Mouse (Mus musculus) kidney, postnatal 0 days (tissue): ENCODE data around the gene Olfr1510. TPM values are rescaled to one million over a fixed set of nuclear protein-coding genes. Genes with fewer than 3 reads are reported as not detected.
"Not testable (repeated sequence)": the region's sequence is repeated elsewhere in the genome, so short reads cannot be mapped to it uniquely, and the experiment has no call there.

ENCODE experiments used
- ATAC-seq: fragments of 200-750 bp; cut with Nextera tagmentation; replicated peaks from 2 replicates; pipeline ENCODE4 v1.8.0; 2017; ENCODE audit warnings: low read depth, moderate number of reproducible peaks, moderate TSS enrichment, moderate library complexity; ENCODE audit not compliant: low FRiP score
- DNase-seq: peaks from one replicate; pipeline ENCODE4 v3.0.0-alpha.2; 2016; ENCODE audit warnings: low spot score
- H3K27ac ChIP-seq: fragments of 300-500 bp; sonication (generic); 2 replicates; pipeline ENCODE4 v1.5.1; 2014; ENCODE audit warnings: mild to moderate bottlenecking
- H3K27me3 ChIP-seq: fragments of 300-500 bp; sonication (generic); 2 replicates; pipeline ENCODE4 v1.6.1; 2014; ENCODE audit warnings: low read length, mixed read lengths; ENCODE audit not compliant: insufficient read depth
- H3K36me3 ChIP-seq: fragments of 300-500 bp; sonication (generic); 2 replicates; pipeline ENCODE4 v1.6.1; 2014; ENCODE audit warnings: low read length, mixed read lengths; ENCODE audit not compliant: insufficient read depth
- H3K4me1 ChIP-seq: fragments of 300-500 bp; sonication (generic); replicated peaks from 2 replicates; pipeline ENCODE4 v1.6.1; 2014; ENCODE audit warnings: antibody characterized with exemption, low read length, mixed read lengths; ENCODE audit not compliant: insufficient read depth
- H3K4me2 ChIP-seq: fragments of 300-500 bp; sonication (generic); 2 replicates; pipeline ENCODE4 v1.6.1; 2014; ENCODE audit warnings: mild to moderate bottlenecking, low read length, moderate library complexity, mixed read lengths
- H3K4me3 ChIP-seq: fragments of 300-500 bp; sonication (generic); replicated peaks from 2 replicates; pipeline ENCODE4 v1.5.1; 2014; ENCODE audit warnings: low read depth, low read length
- H3K9ac ChIP-seq: fragments of 300-500 bp; sonication (generic); 2 replicates; pipeline ENCODE4 v1.6.1; 2014; ENCODE audit warnings: low read depth, low read length
- H3K9me3 ChIP-seq: fragments of 300-500 bp; sonication (generic); replicated peaks from 2 replicates; pipeline ENCODE4 v1.6.1; 2016; ENCODE audit warnings: low read length, inconsistent platforms, mixed read lengths
- CTCF ChIP-seq: IDR thresholded peaks from 2 replicates; pipeline ENCODE4 v1.5.1; 2016; ENCODE audit warnings: antibody characterized with exemption, low read depth, mild to moderate bottlenecking, moderate library complexity
- WGBS: fragments of 180-500 bp; shearing (Covaris S2); extraction: QIAGEN DNeasy Blood & Tissue Kit; methylation state at CpG from one replicate; pipeline ENCODE4 v1.1.7; 2014; 5-methylcytosine and 5-hydroxymethylcytosine counted together
- polyA plus RNA-seq: library from polyadenylated mRNA; unstranded; fragments of >200 nt; fragmentation: Nextera tagmentation; extraction: Ambion mirVana; gene quantifications from 2 replicates; pipeline ENCODE4 v1.2.1, GENCODE M21; 2015

The Olfr1510 gene
- not detected in 2 replicates for polyA plus RNA-seq

DNA sequence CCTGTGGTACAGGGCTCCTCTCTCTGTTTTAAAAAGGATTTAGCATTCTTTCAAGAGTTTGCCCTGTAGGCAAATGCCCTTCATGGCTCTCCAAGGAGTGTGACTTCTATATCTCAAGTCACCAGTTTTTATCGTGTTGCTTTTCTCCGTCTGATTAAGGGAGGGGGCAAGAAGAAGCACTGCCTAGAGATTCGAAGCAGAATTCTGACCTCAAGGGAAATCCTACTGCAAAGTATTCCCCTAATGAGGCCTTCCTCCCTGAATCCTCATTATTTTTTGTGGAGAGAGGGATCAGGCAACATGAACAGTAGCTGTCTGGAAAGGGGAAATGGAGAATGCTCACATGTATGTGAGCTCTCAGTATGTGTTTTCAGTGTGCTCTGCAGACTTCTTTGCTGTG lies at the start of gene Olfr1510:
Gene Olfr1510, minus strand, starts transcription at position 101 of the 400 bp plus-strand sequence.
- Histone ChIP-seq H3K4me3 (no peak within 1 kb of the TSS), H3K27me3 (no peaks in the 10 kb centered on the region), H3K9ac (no peak within 1 kb of the TSS), H3K4me1 (no peaks in the 10 kb centered on the region), H3K4me2 (no peak within 1 kb of the TSS), H3K27ac (no peak within 1 kb of the TSS), H3K36me3 (no peaks in the 10 kb centered on the region), H3K9me3 (no peaks in the 10 kb centered on the region)
- no peak for DNase-seq
- WGBS: 87% methylated on average over 3 of the region's 3 CpGs
- no peak for ATAC-seq
- no peak for TF ChIP-seq CTCF

DNA sequence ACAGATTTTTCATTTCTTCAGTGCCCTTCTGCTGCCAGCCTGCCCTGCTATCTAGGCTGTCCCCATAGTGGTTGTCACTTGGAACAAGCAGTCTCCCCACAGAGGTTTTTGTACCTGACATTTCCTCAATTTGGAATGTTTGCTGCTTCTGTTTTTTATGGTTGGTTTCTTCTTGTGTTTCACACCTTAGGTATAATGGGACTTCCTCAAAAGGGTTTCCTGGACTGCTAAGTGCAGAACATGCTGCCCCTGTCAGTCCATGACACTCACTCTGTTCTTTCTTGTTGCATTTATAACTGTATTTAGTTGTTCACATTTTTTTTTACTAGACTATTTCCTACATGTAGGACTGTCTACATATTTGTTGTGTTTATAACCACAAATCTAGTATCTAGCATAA lies 47.8 kb upstream of the Olfr1510 start:
- no peak for TF ChIP-seq CTCF
- H3K4me1 ChIP-seq: no peaks in the 10 kb centered on the region
- no peak overlapping the region for H3K9ac ChIP-seq
- no peak for DNase-seq
- no peaks in the 10 kb centered on the region for H3K27me3 ChIP-seq
- no peaks in the 10 kb centered on the region for H3K9me3 ChIP-seq
- ATAC-seq: no peak
- H3K4me3 ChIP-seq: no peak overlapping the region
- no peaks in the 10 kb centered on the region for H3K36me3 ChIP-seq
- no peak overlapping the region for H3K4me2 ChIP-seq
- no peak overlapping the region for H3K27ac ChIP-seq

DNA sequence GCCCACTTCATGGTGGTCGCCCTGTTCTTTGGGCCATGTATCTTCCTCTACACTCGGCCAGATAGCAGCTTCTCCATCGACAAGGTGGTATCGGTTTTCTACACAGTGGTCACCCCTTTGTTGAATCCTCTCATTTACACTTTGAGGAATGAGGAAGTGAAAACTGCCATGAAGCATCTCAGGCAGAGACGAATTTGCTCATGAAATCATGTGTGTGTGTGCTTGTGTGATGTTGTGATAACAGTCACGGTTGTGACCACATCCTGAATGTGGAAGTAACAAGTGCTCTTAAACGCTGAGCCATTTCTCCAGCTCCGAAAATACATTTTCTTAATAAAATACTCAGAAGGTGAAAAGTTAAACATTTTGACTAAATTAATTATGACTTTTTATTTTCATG lies 37.0 kb upstream of the Olfr1510 start:
- ATAC-seq (no peak), DNase-seq (no peak)
- no peak for TF ChIP-seq CTCF
- WGBS: 86% methylated on average over 8 of the region's 8 CpGs
- H3K4me1 ChIP-seq: no peaks in the 10 kb centered on the region
- H3K9ac ChIP-seq: no peak overlapping the region
- H3K4me2 ChIP-seq: no peak overlapping the region
- no peaks in the 10 kb centered on the region for H3K27me3 ChIP-seq
- no peaks in the 10 kb centered on the region for H3K9me3 ChIP-seq
- no peak overlapping the region for H3K27ac ChIP-seq
- no peak overlapping the region for H3K4me3 ChIP-seq
- H3K36me3 ChIP-seq: no peaks in the 10 kb centered on the region

DNA sequence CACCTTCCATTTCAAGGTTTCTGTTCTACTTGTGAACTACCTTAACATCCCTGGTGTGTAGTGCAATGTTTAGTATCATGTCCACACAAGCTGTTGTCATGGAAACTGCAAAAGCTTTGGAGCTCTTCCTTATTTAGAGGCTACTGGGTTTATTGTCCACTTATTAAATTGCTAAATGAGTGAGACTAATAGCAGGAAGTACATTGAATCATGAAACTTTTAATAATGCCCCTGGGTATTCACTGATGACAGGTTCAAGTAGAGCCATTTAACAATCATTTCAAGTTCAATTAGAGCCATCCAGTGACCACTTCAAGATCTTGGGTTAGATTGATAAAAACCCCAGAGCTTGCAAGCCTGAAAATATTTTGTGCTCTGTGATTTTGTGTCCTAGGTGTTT lies 28.5 kb upstream of the Olfr1510 start, which contains the start of gene Olfr1509:
Gene Olfr1509, plus strand, starts transcription at position 301 of the 400 bp plus-strand sequence.
- no peak within 1 kb of the TSS for H3K4me3 ChIP-seq
- ATAC-seq (no peak), DNase-seq (no peak)
- H3K36me3 ChIP-seq: no peaks in the 10 kb centered on the region
- no peaks in the 10 kb centered on the region for H3K9me3 ChIP-seq
- H3K27me3 ChIP-seq: no peaks in the 10 kb centered on the region
- no peak within 1 kb of the TSS for H3K9ac ChIP-seq
- TF ChIP-seq CTCF: no peak
- no peak within 1 kb of the TSS for H3K27ac ChIP-seq
- no peak within 1 kb of the TSS for H3K4me2 ChIP-seq
- H3K4me1 ChIP-seq: no peaks in the 10 kb centered on the region

DNA sequence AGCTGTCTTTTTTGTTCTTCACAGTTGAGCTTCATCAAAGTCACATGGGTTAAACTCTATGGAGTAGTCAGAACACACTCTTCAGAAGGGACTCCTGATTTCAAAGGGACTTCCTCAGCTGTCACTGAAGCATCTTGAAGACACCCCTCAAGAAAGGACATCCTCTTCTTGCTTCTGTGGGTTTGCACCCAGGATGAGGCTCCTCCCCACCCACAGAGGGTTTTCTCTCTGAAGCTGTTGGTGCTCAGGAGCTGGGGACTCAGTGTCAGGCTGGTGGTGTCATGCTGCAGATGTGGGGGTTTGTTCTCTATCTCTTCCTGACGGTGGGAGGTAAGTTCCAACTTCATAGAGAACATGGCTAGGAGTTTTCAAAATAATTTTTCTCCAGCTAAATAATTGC lies 13.5 kb upstream of the Olfr1510 start:
- Histone ChIP-seq H3K9me3 (no peaks in the 10 kb centered on the region), H3K36me3 (no peaks in the 10 kb centered on the region), H3K9ac (no peak overlapping the region), H3K4me2 (no peak overlapping the region), H3K27ac (no peak overlapping the region), H3K4me1 (no peaks in the 10 kb centered on the region), H3K27me3 (no peaks in the 10 kb centered on the region), H3K4me3 (no peak overlapping the region)
- WGBS: 86% methylated on average over 1 of the region's 1 CpGs
- ATAC-seq: no peak
- no peak for DNase-seq
- TF ChIP-seq CTCF: no peak

DNA sequence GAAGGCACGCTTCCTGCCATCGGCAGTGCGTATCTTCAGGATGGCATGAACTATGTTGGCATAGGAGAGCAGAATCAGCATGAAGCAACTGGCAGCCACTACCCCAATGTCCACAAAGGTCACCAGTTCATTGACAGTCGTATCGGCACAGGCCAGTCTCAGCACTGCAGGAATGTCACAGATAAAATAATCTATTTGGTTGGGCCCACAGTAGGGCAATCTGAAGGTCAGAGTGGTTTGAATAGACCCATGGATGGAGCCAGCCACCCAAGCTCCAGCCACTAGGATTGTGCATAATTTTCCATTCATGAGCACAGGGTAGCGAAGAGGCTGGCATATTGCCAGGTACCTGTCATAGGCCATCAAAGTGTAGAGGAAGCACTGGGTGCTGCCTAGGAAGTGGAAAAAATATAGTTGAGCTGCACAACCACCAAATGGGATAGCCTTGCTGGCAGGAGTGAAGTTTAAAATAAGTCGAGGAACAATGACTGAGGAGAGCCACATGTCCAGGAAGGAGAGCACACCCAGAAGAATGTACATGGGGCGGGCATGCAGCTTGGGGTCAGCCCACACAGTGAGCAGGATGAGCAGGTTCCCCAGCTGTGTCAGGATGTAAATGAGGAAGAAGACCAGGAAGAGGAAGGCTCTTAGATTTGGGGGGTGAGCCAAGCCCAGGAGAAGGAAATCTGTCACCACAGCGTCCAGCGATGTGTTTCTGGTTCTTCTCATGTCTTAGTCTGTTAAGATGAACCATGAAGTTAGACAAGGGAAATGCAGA lies 3.8 kb downstream of the Olfr1510 start:
- H3K27me3 ChIP-seq, H3K9me3 ChIP-seq, H3K36me3 ChIP-seq, DNase-seq, H3K27ac ChIP-seq, H3K4me2 ChIP-seq, H3K4me3 ChIP-seq, H3K4me1 ChIP-seq, H3K9ac ChIP-seq: not testable (repeated sequence)
- WGBS: 73% methylated on average over 7 of the region's 10 CpGs
- ATAC-seq: peak; percentile 25; the same call in 1 of the 2 replicates

DNA sequence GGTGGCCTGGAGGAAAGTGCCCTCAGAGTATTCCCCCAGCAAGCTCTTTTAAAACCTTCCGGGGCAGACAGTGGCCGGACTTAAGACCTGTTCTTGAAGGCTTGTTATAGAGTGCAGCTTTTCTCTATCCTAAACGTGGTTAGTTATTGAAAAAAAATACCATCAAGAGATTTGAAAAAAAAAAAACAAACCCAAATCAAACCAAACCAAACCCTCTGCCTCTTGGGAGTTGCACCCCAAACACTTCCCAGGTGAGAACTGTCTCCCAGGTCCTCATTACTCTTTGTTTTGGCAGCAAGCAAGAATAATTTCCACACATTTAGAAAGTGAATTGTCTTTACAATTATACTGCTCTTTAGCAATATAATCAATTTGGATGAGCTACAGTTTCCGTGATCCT lies 16.9 kb downstream of the Olfr1510 start, which contains the start of gene Olfr1511:
Gene Olfr1511, minus strand, starts transcription at position 101 of the 400 bp plus-strand sequence.
- Histone ChIP-seq H3K9ac (no peak within 1 kb of the TSS), H3K4me1 (no peaks in the 10 kb centered on the region), H3K4me2 (no peak within 1 kb of the TSS), H3K9me3 (no peaks in the 10 kb centered on the region), H3K27me3 (no peaks in the 10 kb centered on the region), H3K27ac (no peak within 1 kb of the TSS), H3K4me3 (no peak within 1 kb of the TSS), H3K36me3 (no peaks in the 10 kb centered on the region)
- 84% methylated on average over 4 of the region's 4 CpGs for WGBS
- ATAC-seq (no peak), DNase-seq (no peak)
- TF ChIP-seq CTCF: no peak

DNA sequence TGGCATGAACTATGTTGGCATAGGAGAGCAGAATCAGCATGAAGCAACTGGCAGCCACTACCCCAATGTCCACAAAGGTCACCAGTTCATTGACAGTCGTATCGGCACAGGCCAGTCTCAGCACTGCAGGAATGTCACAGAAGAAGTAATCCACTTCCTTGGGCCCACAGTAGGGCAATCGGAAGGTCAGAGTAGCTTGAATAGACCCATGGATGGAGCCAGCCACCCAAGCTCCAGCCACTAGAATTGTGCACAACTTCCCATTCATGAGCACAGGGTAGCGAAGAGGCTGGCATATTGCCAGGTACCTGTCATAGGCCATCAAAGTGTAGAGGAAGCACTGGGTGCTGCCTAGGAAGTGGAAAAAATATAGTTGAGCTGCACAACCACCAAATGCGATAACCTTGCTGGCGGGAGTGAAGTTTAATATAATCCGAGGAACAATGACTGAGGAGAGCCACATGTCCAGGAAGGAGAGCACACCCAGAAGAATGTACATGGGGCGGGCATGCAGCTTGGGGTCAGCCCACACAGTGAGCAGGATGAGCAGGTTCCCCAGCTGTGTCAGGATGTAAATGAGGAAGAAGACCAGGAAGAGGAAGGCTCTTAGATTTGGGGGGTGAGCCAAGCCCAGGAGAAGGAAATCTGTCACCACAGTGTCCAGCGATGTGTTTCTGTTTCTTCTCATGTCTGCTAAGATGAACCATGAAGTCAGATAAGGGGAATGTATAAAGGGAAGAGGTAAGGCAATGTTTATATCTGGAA lies 23.9 kb downstream of the Olfr1510 start:
- H3K36me3 ChIP-seq, H3K27me3 ChIP-seq, H3K27ac ChIP-seq, H3K9me3 ChIP-seq, H3K4me2 ChIP-seq, H3K4me1 ChIP-seq, H3K9ac ChIP-seq, DNase-seq, H3K4me3 ChIP-seq, ATAC-seq: not testable (repeated sequence)
- 82% methylated on average over 9 of the region's 9 CpGs for WGBS
